Mouse (Mus musculus) mature B cell (primary cell): ENCODE measurements at regions not wholly inside any gene's neighbourhood (a gene's known extent, or its start where the extent isn't known, plus 50 kb on each side); places are given as distances from the start of the nearest gene placed in this dataset.

Source experiments
- in situ Hi-C: fragments of 300-500 bp; cut with MboI; formaldehyde crosslinking; loops from 2 replicates; pipeline ENCODE4 v1.14.3; 2019

DNA sequence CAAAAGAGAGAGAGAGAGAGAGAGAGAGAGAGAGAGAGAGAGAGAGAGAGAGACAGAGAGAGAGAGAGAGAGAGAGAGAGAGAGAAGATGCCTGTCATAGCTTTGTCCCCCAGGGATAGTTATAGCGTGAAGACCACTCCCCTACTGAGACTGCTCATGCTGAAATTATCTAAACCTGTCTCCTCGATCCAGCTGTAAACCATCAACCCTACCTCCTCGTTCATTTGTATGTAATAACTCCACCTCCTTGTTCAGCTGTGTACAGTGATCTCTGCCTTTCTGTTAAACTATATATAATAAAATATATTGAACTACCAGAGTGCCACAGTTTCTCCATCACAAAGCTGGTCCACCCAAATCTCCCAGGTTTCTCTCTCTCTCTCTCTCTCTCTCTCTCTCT, 53.2 kb upstream of the Cd180 start:
- in situ Hi-C loops = loop anchor here (25.0 kb wide), 1 partner anchor 903 kb away; no protein-coding TSS in a partner anchor
